Mouse (Mus musculus) thymus, postnatal 36 days (tissue): ENCODE results near the gene Pttg1ip.

Source experiments
- DNase-seq, 2 experiments: peaks; one replicate each; pipeline ENCODE4 v3.0.0; 2022; ENCODE audit warnings: mixed read lengths in 2 of 2

The Pttg1ip gene

DNA sequence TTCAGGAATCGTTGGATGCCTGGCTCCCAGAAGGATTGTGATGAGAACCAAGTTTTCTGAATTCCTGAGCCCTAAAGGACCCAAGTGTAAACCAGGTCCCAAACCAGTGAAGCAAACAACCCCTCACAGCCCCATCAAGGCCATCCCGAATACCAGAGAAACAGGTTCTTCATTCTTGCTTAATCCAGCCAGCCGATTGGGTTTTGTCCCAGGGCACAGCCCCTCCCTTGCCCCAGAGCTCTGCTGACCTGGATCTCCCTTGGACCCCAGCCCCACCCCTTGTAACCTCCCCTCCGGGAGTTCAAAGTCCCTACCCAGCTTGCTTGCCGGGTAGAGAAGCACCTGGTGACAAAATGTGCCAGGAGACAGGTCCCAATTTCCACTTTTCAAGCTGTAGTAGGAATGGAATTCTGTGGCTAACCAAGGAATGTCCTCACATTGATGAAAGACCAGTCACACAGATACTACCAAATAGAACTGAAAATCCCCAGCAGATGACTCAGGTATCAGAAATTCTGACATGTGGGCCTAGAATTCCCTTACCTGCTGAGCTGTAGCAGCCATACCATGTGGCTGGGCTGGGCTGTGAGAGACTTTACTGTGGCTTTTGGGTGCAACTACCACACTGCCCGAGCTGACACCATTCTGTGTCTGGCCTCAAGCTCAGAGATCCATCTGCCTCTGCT is 11.4 kb upstream of the Pttg1ip start:
- no peak for DNase-seq

DNA sequence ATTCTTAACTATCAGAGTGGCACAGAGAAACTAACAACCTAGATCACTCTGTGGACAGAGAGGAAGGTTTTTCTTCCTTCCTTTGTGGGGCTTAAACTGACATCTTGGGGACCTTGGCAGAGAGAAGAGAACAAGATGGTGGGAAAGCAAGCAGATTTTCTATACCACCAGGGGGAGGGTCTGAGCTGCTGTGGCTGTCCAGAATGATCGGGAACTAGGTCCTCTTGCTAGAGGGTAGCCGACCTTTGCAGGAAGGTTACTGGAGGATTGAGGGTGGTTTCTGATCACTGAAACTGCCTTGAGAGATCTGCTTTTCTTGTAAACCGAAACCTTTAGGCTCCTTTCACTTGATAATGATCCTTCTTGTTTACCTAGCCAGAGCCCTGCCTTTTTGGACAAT is 9.3 kb upstream of the Pttg1ip start:
- DNase-seq, result no peak

DNA sequence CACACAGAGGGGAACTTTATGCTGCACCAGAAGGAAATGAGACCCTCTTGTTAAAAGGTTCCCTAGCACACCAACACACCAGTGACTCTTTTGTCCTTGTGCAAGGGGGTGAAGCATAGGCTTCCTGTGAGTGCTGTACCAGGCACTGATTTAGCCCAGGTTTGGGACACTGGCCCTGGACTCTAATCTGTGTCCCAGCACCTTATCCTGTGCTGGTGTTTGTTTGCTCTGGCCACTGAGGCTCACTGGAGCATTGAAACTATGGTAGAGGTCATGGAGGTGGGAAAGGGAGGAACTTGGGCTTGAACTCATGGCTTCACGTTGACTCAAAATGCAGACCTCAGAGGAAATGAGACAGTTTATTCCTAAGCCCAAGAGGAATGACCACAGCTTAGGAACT is 8.4 kb upstream of the Pttg1ip start:
- no peak for DNase-seq

DNA sequence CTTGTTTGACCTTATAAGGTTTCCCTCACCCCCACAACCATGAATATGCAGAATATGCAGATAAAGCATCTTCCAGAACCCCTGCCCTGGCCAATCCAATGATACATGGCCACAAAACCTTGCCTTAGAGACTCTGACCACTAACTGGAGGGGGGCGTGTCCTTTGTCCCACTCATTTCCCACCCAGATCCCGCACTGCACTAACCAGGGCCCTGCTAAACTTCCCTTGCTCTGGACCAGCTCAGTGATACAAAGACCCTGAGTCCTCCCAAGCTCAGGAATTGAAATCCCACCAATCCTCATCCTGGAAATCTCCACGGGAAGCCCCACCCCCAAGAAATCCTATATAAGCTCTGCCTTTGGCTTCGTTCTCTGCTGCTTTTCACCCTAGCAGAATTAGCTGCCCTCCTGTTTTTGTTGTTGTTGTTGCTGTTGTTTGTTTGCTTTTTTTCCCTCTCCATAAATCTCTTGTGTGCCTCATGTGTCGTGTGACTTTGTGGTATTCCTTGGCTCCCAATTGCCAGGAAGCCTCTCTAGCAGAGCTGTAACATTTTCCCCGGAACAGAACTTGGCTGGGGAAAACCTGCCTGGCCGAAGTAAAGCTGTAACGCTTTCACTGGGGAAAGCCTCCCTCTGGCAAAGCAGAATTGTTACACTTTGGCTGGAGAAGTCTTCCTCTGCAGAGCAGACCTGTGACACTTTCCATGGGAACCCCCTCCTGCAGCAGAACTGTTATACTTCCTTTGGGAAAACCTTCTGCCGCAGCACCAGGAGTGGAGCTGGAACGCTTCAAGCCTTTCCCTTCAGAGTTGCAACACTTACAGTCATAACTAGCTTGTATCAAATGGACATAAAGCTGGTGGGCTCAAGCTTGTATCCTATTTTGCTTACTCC is 1.2 kb upstream of the Pttg1ip start:
- DNase-seq, result no peak

DNA sequence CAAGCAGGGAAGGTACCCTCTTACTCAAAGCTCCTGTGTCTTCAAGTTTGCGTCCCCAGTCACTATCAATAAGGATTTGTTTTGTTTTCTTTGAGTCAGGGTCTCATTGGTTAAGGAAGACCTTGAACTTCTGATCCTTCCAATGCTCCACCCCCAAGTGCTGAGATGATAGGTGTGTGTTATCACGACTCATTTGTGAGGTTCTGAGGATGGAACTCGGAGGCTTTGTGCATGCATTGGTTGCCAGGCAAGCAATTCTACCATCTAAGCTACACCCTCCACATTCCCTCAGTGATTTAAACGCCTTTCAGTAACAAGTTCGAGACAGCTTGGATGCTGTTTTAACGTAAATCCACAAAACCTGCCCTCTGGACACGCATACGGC is 505 bp upstream of the Pttg1ip start:
- no peak for DNase-seq

DNA sequence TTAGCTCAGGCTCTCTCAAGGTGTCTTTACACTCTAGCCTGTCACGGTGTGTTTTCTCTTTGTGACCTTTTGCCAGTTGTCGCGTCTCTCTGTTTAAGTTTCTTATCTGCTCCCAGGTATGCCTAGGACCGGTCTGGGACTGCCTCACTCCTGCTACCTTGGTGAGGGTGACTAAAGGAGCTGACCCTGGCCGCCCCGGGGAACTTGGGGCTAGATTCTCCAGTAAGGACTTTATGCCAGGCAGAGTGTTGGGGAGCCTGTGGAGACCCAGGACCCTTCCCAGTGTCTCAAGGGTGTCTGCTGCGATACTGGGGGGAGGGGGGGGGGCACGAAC is 732 bp downstream of the Pttg1ip start:
- DNase-seq, result no peak

DNA sequence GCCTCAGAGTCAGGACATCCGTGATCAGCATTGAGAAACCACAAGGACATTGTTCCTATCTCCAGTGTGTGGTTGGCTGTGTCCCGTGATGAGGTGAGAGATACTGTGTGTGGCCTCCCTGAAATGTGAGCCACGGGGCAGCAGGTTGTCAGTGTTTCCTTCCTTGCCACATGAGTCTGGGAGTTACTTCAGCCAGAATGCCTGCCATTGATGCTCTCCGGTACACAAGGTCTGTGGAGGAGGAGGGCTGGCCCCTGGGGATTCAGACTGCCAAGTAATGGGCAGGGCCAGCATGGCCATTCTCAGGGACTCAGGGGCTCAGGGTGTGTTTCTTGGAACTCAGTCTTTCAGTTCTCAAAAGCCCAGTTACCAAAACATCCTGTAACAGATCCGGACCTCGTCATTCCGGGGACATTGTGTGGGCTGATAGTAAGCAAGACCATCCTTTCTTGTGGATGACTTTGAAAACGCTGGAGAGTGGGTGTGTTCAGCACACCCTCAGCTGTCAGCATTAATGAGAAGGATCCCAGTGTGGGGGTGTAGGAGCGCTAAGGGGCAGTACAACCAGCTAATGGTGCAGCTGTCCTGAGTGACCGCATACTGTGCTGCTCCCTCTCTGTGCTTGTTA is 2.4 kb downstream of the Pttg1ip start:
- DNase-seq, result no peak

DNA sequence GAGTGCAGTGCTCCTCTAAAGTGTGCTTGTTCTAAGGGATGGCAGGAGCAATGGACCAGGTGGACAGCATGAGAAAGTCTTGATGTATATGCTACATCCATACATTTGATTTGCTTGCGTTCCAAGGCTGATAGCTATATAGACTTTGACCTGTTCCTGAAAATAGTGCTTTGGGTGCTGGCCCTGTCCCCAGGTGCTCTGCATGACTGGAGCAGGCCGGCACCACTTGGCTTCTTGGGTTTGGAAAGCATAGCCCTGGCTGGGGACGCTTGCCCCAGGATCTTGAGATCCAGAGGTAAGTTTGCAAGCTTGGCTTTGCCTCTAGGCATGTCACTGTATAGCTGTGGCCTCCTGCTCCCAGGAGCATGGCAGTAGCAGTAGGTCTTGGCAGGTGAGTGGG is 5.1 kb downstream of the Pttg1ip start:
- DNase-seq, result no peak

DNA sequence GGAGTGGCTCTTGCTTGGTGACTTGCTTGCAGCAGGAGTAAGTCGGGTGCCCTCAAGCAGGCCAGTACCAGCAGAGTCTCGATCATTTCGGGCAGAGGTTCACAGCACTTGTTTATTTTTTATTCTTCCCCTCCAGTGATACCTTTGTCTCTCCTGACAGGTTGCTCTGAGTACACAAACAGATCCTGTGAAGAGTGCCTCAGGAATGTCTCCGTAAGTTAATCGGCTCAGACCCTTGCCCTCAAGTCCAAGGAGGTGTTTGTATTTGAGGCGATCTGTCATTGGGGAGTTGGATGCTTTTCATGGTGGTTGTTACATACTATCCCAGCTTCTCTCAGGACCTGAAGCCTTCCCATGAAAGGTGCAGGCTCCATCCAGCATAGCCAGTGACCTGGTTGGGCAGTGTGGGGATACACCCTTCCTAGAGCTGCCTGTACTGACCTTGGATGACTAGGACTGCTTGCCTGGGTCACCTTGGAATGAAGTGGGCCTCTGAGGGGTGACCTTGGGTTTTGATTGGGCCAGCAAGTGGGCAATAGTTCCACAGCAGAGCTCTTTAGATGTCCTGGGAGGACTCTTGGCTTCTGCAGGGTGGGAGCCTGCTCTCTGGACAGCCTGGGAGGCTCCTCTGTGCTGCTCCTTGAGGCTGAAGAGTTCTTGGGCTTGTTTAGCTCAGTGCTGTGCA is 5.7 kb downstream of the Pttg1ip start:
- DNase-seq, result no peak

DNA sequence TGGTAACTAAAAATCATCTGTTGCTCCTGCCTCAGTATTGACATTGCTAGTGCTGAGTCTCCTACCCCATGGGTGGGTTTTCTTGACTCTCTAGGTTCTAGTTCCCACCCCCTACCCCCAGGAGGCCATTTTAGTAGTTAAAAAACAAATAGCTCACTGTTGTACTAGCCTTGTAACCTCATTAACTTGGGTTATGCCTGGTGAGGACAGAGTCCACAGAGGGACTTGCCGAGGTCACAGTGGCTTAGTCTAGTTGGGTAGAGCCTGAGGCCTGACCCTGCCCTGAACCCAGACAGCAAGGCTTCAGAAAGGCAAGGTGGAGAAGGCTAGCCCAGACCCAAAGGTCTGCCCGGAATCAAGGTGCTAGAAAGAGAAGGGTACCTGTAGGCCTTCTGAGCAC is 6.5 kb downstream of the Pttg1ip start:
- DNase-seq, result no peak

DNA sequence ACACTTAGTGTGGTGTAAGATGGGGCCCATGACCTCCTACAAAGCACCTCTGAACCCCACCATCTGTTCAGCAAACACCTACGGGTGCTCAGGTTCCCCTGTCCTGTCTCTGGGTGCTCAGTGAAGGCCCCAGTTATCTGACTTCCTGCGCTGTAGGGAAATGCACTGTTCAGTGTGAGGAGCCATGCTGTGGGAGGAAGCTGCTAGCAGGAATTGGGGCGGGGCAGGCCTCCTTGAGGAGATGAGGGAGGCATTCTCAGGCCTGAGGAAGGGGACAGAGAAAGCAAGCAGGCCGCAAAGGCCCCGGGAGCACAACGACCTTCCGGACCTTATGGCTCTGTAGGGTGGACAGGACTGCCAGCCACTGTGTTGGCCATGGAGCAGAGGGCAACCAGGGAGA is 7.6 kb downstream of the Pttg1ip start:
- no peak for DNase-seq

DNA sequence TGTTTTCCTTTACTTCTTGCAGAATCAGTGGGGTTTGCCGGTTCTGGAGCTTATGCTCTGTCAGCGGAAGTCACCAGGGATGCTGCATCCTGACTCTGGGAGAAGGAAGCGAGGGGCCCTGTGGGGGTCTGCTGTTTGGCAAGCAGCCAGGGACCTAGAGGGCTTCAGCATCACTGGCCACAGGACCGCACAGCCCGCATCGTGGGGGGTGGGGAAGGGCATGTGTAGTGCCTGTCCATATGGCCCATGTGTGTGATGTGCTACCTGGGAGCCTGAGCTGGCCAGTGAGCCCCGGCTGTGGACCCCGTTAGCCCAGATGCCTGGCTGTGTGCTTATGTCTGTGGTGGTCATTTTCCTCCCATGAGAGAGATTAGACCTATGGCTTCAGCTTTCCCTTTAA is 8.2 kb downstream of the Pttg1ip start:
- DNase-seq, result no peak

DNA sequence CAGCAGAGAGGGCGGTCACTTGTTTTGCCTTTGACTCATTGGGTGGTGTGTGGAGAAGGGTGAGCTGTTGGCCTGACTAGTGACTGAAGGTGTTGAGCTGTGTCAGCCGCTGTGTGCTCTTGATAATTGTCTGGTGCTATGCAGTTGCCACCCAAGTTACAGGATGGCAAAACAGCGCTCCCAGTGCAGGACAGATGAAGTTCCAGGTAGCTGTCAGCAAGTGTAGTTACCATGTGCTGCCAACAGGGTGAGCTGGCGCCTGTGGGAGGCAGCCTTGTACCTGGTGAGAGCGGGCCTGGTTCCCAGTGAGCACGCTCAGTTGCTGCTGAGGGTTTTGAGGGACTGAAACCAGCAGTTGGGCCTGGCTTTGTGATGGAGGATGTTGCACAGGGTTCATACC is 9.3 kb downstream of the Pttg1ip start:
- DNase-seq, result peak; percentile 73 to 74

DNA sequence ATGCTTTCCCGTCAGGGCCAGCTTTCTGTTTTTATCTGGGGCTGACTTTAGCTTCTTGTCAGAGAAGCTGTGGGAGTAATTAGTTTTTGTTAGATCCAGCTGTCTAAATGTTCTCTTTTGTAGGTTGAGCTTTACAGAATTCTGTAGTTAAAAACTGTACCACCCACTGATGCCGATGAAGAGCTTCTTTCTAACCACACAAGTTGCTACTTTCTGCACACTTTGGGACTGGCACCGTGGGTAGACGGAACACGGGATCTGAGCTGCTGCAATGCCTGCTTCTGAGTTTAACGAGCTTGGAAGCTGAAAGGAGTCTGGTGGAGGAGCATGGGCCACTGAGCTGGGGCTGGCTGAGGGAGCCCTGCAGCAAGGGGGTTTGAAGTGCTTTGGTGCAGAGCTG is 10.0 kb downstream of the Pttg1ip start:
- no peak for DNase-seq

DNA sequence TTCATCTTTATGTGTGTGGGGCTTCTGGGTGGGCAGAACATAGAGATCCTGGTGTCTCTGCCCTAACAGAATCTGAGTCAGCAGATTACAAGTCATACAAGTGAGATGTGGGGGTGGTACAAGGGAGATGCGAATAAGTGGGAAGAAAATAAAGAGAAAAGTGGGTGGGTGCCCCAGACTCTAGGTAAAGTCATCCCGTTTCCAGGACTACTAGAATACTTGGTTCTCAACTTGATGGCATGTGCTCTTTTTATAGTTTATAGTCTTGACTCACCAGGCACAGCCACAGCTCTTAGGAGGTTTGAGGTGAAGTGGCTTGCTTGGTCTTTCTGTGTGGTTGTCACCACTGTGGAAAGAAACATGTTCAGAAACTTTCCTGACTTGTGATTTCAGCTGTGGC is 14.5 kb downstream of the Pttg1ip start:
- DNase-seq, result no peak

DNA sequence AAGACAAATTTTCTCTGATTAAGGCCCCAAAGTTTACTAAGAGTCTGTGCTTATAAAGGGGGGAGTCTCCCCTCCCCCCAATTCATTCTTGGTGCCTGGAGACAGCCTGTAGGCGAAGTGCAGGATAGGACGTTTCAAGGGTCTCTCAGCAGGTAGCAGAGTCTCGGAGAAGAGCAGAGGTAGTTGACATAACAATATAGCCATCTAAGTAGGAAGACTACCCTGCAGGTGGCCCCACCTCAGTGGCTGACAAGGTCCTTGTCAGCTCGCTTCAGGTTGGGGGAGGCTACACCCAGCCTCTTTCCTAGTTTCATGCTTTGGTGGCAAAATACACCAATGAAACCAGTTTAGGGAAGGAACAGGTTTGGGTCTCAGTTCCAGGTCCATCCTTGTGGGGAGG is 21.5 kb downstream of the Pttg1ip start:
- DNase-seq, result no peak

DNA sequence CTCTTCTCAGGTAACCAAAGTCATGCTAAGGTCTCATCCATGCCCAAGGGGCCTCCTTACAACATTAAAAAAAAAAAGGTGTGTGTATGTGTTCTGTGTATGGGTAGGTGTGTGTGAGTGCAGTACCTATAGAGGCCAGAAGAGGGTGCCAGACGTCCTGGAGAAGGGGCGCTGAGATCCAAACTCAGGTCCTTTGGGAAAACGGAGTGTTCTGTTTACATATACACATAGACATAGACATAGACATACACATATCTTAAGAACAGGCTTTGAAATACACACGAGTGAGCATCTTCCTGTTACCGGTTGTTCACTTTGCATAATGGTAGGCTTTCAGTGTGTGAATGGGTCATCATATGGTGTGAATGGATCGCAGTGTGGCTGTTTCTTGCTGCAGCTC is 22.6 kb downstream of the Pttg1ip start:
- DNase-seq, result no peak

DNA sequence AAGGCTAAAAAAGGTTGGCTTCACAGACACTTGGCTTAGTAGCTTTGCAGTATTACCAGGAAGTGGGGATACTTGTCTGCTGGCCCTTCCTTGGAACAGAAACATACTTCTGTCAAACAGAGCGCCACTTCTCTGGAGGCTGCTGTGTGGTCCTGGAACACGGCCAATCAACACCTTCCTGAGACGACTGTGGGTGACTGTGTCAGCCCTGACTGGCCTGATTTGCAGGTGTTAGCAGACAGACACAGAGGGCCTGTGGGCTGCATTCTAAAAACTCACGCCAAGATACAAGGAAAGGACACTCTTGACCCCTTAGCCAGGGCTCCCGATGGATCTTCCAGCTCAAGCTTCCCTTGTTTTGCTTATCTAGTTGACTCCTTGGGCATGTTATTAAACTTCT is 23.4 kb downstream of the Pttg1ip start:
- DNase-seq, result no peak

DNA sequence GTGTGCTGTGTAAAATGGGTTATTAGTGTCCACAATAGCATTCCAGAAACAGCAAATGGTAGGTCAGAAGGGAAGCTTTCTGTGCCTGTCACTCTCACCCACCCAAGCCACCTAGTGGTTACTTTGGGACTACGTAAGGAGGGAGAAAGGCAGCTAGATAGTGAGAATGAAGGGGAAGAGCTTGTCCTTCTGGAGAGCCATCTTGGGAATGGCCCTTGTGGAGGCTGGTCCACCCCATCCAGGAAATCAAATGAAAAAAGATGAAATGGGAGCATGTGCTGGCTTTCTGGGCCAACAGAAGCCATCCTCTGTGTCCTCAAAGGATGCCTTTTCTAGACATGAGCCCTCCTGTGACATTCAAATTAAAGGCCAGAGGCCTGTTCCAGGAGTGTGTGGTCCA is 23.8 kb downstream of the Pttg1ip start:
- no peak for DNase-seq

DNA sequence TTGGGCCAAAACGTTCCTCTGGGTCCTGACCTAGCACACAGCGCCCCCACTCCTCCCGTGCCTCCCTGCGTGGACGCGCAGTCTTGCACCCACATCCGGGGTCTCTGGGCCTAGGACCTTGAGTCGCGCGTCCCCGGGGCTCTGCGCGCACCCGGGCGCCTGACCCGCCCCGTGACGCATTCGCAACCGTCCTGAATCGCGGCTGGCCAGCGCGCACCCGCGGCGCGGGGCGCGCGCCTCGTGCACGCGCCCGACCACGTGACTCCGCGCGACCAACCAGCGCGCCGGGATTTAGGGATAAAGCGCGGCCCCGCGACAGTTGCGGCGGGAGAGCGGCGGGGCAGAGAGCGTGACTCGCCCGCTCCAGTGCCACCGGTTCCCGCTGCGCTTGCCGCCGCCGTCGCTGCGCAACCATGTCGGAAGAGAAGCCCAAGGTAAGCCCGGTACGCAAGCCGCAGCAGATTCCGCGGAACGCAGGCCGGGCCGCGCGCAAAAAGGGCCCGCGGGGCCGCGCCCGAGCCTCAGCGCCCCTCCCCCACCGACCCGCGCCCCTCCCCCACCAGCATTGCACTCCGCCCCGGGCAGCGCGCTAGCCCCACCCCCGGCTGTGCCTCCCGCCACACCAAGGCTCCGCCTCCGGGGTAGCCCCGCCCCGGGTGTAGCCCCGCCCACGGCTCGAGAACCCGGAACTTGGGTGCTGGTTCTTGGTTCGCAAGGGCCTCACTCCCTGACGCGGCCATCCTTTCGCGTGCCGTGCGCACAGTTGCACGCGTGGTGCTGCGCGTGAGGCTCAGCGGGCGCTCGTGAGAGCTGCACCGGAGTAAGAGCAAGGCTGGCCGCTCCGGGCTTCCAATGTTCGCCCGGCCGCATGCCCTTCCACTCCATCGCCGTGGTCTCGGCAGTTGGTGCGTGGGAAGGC is 24.6 kb downstream of the Pttg1ip start, which contains the start of the genes Sumo3 and Gm49325:
Gene Sumo3, plus strand, starts transcription at position 190 of the 919 bp plus-strand sequence.
Gene Gm49325, plus strand, starts transcription at position 290 of the 919 bp plus-strand sequence.
- DNase-seq, result peak; percentile 99 to 100

DNA sequence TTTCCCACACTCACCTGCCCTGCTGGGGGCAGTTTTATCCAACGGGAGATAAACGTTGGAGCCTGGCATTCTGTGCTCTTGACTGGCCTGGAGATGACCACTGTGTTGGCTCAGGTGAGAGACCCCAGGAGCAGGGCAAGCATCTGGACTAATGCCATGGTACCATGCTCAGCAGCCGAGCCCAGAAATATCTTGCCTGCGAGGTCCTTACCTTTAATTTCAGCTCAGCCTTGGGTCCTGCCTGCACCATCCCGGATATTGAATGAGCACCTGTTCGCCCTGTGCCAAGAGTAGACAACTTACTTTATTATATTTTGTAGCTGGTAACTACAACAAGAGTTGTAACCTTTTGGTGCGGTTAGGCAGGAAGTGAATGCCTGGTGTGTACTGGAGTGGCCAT is 25.3 kb downstream of the Pttg1ip start:
- peak in 1 of 2 experiments; percentile 39 for DNase-seq

DNA sequence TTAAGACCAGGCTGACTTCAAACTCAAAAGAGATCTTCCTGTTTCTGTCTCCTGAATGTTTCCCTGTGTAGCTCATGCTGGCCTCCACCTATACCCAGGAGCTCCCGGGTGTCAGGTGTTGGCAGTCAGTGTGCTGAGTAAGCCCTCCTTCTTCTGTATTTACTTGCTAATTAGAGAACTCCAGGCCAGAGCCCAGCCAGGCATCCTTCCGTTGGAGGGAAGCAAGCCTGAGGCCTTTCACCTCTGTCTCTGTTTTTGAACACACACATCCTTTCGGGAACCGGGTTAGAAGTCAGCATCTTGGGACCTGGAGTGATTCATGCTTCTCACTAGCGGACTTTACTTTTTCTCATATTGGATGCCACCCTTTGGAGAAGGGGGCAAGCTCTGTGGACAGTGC is 25.9 kb downstream of the Pttg1ip start:
- no peak for DNase-seq
